Mouse (Mus musculus) C3H10T1/2 (cell line): ENCODE data around the gene 1810009J06Rik. TPM values are rescaled to one million over a fixed set of nuclear protein-coding genes. Genes with fewer than 3 reads are reported as not detected.

Experiments
- polyA plus RNA-seq, 2 experiments: library from polyadenylated mRNA; unstranded; fragments of >200 nt; fragmentation: generic; extraction: Trizol; gene quantifications; one replicate each; pipeline ENCODE4 v1.2.1; 2012; ENCODE audit warnings: missing spikeins in 2 of 2

Gene 1810009J06Rik
- polyA plus RNA-seq: not detected

GRCm38 (mm10) chr6:40964454-40964853 is at the start of gene 1810009J06Rik:
Gene 1810009J06Rik (plus strand): TSS chr6:40964754.

GRCm38 (mm10) chr6:40940457-40940856 is 24.1 kb upstream of the 1810009J06Rik start, which contains the start of gene 1700074P13Rik:
Gene 1700074P13Rik (minus strand): TSS chr6:40940557.

GRCm38 (mm10) chr6:40951770-40952169 is 12.8 kb upstream of the 1810009J06Rik start, which contains the start of gene Gm4744:
Gene Gm4744 (minus strand): TSS chr6:40951870.

GRCm38 (mm10) chr6:40999379-40999778 is 34.8 kb downstream of the 1810009J06Rik start, which contains the start of gene Gm2663:
Gene Gm2663 (minus strand): TSS chr6:40999479.

Other genes with a start within 250 kb of the 1810009J06Rik start
- not detected for gene Moxd2, start 77.3 kb upstream of the 1810009J06Rik start, polyA plus RNA-seq
- gene Prss58, start 64.4 kb upstream of the 1810009J06Rik start, polyA plus RNA-seq: not detected
- not detected for gene 1700074P13Rik, start 24.2 kb upstream of the 1810009J06Rik start, polyA plus RNA-seq
- not detected for gene Gm4744, start 12.9 kb upstream of the 1810009J06Rik start, polyA plus RNA-seq
- gene Gm2663, start 34.7 kb downstream of the 1810009J06Rik start, polyA plus RNA-seq: not detected
- under 1 TPM in 1 of 2 experiments, not detected in 1; 0.01 TPM for gene 2210010C04Rik, start 70.8 kb downstream of the 1810009J06Rik start, polyA plus RNA-seq